Mouse (Mus musculus) lung, embryonic 14.5 days (tissue): ENCODE measurements around the gene Ccdc191. TPM values are rescaled to one million over a fixed set of nuclear protein-coding genes. Genes with fewer than 3 reads are reported as not detected.

ENCODE experiments used
- ATAC-seq: fragments of 200-750 bp; cut with Nextera tagmentation; 2 replicates; pipeline ENCODE4 v1.8.0; 2017; ENCODE audit warnings: mild to moderate bottlenecking, moderate TSS enrichment, moderate library complexity; ENCODE audit not compliant: insufficient read depth
- DNase-seq: peaks from one replicate; pipeline ENCODE4 v3.0.0-alpha.2; 2015
- H3K27ac ChIP-seq: fragments of 300-500 bp; sonication (generic); 2 replicates; pipeline ENCODE4 v1.5.1; 2014; ENCODE audit warnings: low read depth, mild to moderate bottlenecking, moderate library complexity
- H3K27me3 ChIP-seq: fragments of 300-500 bp; sonication (generic); 2 replicates; pipeline ENCODE4 v1.6.1; 2014; ENCODE audit warnings: low read length, control low read depth; ENCODE audit not compliant: insufficient read depth
- H3K36me3 ChIP-seq: fragments of 300-500 bp; sonication (generic); 2 replicates; pipeline ENCODE4 v1.6.1; 2014; ENCODE audit warnings: control low read depth; ENCODE audit not compliant: insufficient read depth
- H3K4me1 ChIP-seq: fragments of 300-500 bp; sonication (generic); 2 replicates; pipeline ENCODE4 v1.6.1; 2014; ENCODE audit warnings: antibody characterized with exemption, control low read depth; ENCODE audit not compliant: insufficient read depth
- H3K4me2 ChIP-seq: fragments of 300-500 bp; sonication (generic); 2 replicates; pipeline ENCODE4 v1.6.1; 2014; ENCODE audit warnings: mild to moderate bottlenecking
- H3K4me3 ChIP-seq: fragments of 300-500 bp; sonication (generic); 2 replicates; pipeline ENCODE4 v1.5.1; 2014; ENCODE audit warnings: low read depth, low read length
- H3K9ac ChIP-seq: fragments of 300-500 bp; sonication (generic); 2 replicates; pipeline ENCODE4 v1.6.1; 2014
- H3K9me3 ChIP-seq: fragments of 300-500 bp; sonication (generic); 2 replicates; pipeline ENCODE4 v1.6.1; 2016; ENCODE audit warnings: low read depth, low read length, control low read depth
- CTCF ChIP-seq: IDR thresholded peaks from 2 replicates; pipeline ENCODE4 v1.5.1; 2016; ENCODE audit warnings: antibody characterized with exemption, low read depth
- WGBS: fragments of 180-500 bp; shearing (Covaris S2); extraction: QIAGEN DNeasy Blood & Tissue Kit; methylation state at CpG from one replicate; pipeline ENCODE4 v1.1.7; 2014; 5-methylcytosine and 5-hydroxymethylcytosine counted together
- polyA plus RNA-seq: library from polyadenylated mRNA; unstranded; fragments of >200 nt; fragmentation: Nextera tagmentation; extraction: Ambion mirVana; gene quantifications from 2 replicates; pipeline ENCODE4 v1.2.1, GENCODE M21; 2014

Gene Ccdc191
- polyA plus RNA-seq, 1 experiment from 2014 or later: 10.5 TPM

- H3K9ac ChIP-seq: no peak overlapping the region
- TF ChIP-seq CTCF: peak; percentile 33; the same call in 1 of the 2 replicates
- no peak for DNase-seq
These were observed 19.3 kb downstream of the Ccdc191 start for GRCm38 (mm10) chr16:43908881-43909280.

GRCm38 (mm10) chr16:43918867-43919266 lies 29.3 kb downstream of the Ccdc191 start:
- Histone ChIP-seq H3K27ac (no peak overlapping the region), H3K36me3 (no peaks in the 10 kb centered on the region), H3K4me2 (no peak overlapping the region), H3K27me3 (no peaks in the 10 kb centered on the region), H3K9me3 (no peaks in the 10 kb centered on the region), H3K4me3 (no peak overlapping the region), H3K9ac (no peak overlapping the region), H3K4me1 (no peaks in the 10 kb centered on the region)
- no peak for TF ChIP-seq CTCF
- WGBS: 75% methylated on average over 3 of the region's 3 CpGs
- DNase-seq (no peak), ATAC-seq (no peak)

More at GRCm38 (mm10) chr16:43908881-43909280, 19.3 kb downstream of the Ccdc191 start:
- Histone ChIP-seq H3K9me3 (no peaks in the 10 kb centered on the region), H3K4me1 (no peaks in the 10 kb centered on the region), H3K4me2 (no peak overlapping the region), H3K27ac (no peak overlapping the region), H3K4me3 (no peak overlapping the region), H3K27me3 (no peaks in the 10 kb centered on the region), H3K36me3 (no peaks in the 10 kb centered on the region; the same call in 1 of the 2 replicates)
- ATAC-seq: no peak
- WGBS: 84% methylated on average over 2 of the region's 2 CpGs

DNA sequence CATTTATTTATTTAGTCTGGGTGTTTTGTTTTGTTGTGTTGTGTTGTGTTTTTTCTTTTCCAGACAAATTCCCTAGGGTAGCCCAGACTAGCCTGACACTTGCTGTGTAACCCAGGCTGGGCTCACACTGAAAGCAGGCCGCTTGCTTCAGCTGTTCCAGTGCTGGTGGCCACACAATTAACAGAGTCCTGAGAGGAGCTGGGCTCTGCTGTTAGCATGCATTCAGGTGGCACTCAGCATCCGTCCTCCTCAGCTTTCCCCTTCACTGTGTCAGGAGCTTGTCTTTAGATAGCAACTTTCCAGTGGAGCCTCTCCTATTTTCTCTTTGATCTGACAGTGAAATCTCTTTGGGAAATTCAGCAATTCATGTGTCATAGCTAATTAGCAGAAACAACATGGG lies 32.4 kb downstream of the Ccdc191 start:
- DNase-seq (no peak), ATAC-seq (no peak)
- Histone ChIP-seq H3K9me3 (no peaks in the 10 kb centered on the region), H3K27ac (no peak overlapping the region), H3K27me3 (no peaks in the 10 kb centered on the region), H3K4me2 (no peak overlapping the region), H3K9ac (no peak overlapping the region), H3K36me3 (no peaks in the 10 kb centered on the region), H3K4me3 (no peak overlapping the region), H3K4me1 (no peaks in the 10 kb centered on the region)
- 69% methylated on average over 2 of the region's 2 CpGs for WGBS
- TF ChIP-seq CTCF: no peak

- 53% methylated on average over 3 of the region's 3 CpGs for WGBS
- Histone ChIP-seq H3K4me1 (no peaks in the 10 kb centered on the region), H3K4me2 (no peak overlapping the region), H3K27ac (no peak overlapping the region), H3K27me3 (no peaks in the 10 kb centered on the region), H3K36me3 (no peaks in the 10 kb centered on the region), H3K9ac (no peak overlapping the region), H3K4me3 (no peak overlapping the region), H3K9me3 (no peaks in the 10 kb centered on the region)
- TF ChIP-seq CTCF: no peak
- DNase-seq (no peak), ATAC-seq (no peak)
These were observed 33.0 kb downstream of the Ccdc191 start for GRCm38 (mm10) chr16:43922630-43923029.

DNA sequence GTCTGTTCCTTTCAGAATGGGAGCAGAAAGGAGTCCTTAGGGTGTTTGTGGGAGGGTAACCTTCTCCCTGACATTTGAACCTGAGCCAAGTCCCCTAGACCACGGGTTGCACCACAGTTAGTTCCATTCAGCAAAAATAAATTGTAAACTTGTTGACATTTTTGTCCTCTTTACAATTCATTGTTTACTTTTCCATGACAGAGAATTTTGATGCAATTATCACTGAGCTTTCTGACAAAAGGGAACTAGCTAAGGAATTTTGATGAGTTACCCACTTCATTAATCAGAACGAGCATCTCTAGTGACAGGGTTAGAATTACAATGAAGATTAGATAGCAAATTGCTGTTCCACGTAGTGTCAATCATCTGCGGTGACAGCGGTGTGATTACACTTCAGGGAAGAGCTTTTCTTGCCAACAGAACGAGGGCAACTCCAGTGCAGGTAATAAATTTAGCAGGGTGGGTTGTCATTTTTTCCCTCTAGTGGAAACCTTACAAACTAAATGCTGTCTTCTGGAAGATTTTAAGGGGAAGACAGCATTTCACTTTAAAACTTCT lies 35.5 kb downstream of the Ccdc191 start:
- H3K9me3 ChIP-seq: no peaks in the 10 kb centered on the region
- no peak overlapping the region for H3K9ac ChIP-seq
- no peak overlapping the region for H3K4me2 ChIP-seq
- 31% methylated on average over 6 of the region's 6 CpGs for WGBS
- H3K36me3 ChIP-seq: no peaks in the 10 kb centered on the region
- no peak for ATAC-seq
- no peak overlapping the region for H3K4me3 ChIP-seq
- H3K27me3 ChIP-seq: no peaks in the 10 kb centered on the region
- no peaks in the 10 kb centered on the region for H3K4me1 ChIP-seq
- H3K27ac ChIP-seq: no peak overlapping the region
- no peak for TF ChIP-seq CTCF
- peak; percentile 25 for DNase-seq

GRCm38 (mm10) chr16:43925846-43926245 lies 36.2 kb downstream of the Ccdc191 start:
- no peak overlapping the region for H3K4me3 ChIP-seq
- H3K4me2 ChIP-seq: no peak overlapping the region
- no peak overlapping the region for H3K27ac ChIP-seq
- no peaks in the 10 kb centered on the region for H3K9me3 ChIP-seq
- H3K27me3 ChIP-seq: no peaks in the 10 kb centered on the region
- DNase-seq (no peak), ATAC-seq (no peak)
- 91% methylated on average over 1 of the region's 1 CpGs for whole genome bisulfite sequencing
- no peak for TF ChIP-seq CTCF
- no peaks in the 10 kb centered on the region for H3K36me3 ChIP-seq
- no peaks in the 10 kb centered on the region for H3K4me1 ChIP-seq
- H3K9ac ChIP-seq: no peak overlapping the region

GRCm38 (mm10) chr16:43926341-43926859 lies 36.8 kb downstream of the Ccdc191 start, which contains the start of gene Qtrt2:
Gene Qtrt2 (minus strand): TSS chr16:43926809.
- TF ChIP-seq CTCF: no peak
- no peak within 1 kb of the TSS for H3K4me3 ChIP-seq
- DNase-seq (no peak), ATAC-seq (no peak)
- no peaks in the 10 kb centered on the region for H3K9me3 ChIP-seq
- no peaks in the 10 kb centered on the region for H3K27me3 ChIP-seq
- H3K4me2 ChIP-seq: no peak within 1 kb of the TSS
- H3K27ac ChIP-seq: no peak within 1 kb of the TSS
- no peak within 1 kb of the TSS for H3K9ac ChIP-seq
- H3K36me3 ChIP-seq: no peaks in the 10 kb centered on the region
- H3K4me1 ChIP-seq: no peaks in the 10 kb centered on the region
- 76% methylated on average over 6 of the region's 6 CpGs for WGBS
